Mouse (Mus musculus): Measurements from ENCODE around the gene Fam69b.
A peak's percentile ranks its signal among the peaks of the same experiment; 100 is the strongest.

Gene Fam69b

DNA sequence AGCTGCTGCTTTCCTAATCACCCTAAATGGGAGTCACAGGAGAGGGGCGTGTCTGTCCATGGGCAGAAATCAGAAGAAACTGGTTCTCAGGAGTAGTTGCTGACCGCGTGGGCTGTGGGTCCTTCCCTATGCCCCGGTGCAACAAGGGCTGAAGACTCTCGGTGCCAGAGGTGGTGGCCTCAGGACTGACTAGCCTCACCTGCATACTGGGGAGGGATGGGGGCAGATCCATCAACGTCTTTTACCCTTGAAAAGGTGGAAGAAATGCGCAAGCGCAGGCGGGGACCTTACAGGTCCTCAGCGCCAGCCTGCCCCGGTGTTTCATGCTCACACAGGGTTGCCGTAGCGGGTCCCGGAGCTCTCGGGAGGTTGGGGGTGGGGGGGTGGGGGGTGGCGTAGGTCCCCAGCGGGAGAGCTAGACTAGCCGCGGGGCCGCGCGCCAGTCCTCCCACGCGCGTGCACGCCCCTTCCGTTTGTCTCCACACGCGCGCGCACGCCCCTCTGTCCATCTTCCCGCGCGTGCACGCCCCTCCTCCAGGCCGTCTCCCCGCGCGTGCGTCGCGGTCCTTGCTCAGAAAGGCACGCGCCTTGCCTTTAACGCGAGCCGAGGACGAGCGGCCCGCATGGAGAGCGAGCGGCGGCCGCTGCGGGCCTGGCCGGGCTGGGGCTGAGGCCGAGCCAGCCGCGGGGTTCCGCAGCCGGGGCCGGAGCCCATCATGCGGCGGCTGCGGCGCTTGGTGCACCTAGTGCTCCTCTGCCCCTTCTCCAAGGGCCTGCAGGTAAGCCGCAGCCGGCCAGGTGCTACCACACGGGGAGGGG lies at the start of gene Fam69b:
TSS of gene Fam69b (plus strand) at position 537 of the 819 bp plus-strand sequence.
- peak; percentile 89 for DNase-seq

DNA sequence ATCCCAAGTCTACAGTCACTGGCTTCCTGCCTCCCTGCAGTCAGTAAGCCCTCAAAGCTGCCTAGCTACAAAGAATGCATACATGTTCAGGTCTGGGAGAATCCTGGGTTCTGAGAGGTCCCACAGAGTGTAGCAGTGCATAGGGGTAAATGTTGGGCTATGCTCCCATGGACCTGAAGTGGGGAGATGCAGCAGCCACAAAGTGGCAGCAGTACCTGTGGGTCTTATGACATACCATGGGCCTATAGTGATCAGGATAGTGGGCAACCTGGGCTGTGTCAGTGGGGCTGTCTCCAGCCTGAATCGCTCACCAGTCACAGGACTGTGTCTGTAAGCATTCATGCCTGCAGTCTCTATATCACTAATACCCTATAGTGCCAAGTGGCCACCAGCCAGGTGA lies 48.5 kb upstream of the Fam69b start, which contains the start of gene Egfl7:
TSS of gene Egfl7 (plus strand) at position 301 of the 400 bp plus-strand sequence.
- DNase-seq: no peak

DNA sequence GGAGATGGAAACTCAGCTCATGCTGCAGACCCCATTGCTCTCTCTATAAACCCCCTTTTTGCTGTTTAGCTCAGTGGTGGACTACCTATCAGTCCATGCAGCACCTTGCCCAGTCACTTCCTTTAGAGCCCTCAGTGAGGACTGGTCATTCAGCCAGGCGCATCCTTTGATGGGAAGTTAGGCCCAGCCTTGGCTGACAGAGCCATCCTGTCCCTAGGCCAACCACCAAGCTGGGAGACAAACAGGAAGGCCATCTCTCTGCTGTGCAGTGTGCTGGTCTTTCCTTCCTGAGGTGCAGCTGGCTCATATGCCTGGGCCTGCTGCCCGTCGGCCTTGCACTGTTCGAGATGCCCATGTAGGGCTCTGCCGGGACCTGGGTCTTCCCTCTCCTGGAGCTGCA lies 47.5 kb upstream of the Fam69b start:
- DNase-seq: no peak

DNA sequence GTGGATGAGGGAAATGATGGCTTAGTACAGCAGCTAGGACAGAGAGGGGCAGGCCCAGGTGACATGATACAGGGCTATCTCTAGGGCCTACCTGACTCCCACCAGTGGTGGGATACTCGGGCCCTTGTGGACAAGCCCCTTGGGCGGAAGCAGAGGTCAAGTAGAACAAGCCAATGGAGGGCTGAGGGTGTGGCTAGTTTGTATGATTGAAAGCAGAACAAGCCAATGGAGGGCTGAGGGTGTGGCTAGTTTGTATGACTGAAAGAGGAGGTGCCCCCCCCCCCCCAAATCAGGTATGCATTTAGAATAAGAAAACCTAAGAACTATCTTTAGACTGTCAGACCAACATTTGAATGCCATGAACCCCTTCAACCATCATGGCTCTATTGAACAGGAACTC lies 46.1 kb upstream of the Fam69b start:
- DNase-seq: no peak

DNA sequence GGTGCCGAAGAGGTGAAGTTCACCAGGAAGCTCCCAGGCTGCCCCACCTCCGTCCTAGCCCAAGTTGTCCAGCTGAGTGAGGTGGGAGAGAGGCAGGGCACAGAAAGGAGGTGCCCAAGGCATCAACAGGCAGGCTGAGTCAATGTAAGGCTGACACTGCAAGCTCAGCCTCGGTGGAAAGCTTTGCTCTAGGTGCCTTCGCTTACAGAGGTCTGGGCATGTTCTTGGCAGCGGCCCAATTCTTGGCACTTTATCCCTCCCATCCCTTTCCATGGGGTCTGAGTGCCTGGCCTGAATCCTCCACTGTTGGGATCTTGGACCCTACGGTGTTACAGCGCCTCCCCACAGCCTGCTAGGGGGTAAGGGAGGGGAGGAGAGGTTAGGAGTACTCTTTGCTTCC lies 45.5 kb upstream of the Fam69b start:
- no peak for DNase-seq

DNA sequence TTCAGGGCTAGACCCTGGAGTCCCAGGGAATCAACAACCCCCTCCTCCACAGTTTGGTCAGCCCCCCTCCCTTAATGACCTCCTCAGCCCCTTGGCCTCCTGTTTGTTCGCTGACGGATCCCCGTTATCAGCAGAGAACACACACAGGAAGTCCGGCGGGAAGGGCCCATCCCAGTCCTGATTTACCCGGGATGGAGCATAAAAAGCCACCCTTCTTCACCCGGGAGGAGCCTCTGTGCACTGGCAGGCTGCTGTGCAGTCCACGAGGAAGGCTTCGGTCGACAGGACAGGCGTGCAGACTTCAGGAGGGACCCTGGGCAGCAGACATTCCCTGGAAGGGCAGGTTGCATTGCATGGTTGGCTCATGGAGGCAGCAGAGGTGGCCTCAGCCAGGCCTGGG lies 44.6 kb upstream of the Fam69b start:
- no peak for DNase-seq

DNA sequence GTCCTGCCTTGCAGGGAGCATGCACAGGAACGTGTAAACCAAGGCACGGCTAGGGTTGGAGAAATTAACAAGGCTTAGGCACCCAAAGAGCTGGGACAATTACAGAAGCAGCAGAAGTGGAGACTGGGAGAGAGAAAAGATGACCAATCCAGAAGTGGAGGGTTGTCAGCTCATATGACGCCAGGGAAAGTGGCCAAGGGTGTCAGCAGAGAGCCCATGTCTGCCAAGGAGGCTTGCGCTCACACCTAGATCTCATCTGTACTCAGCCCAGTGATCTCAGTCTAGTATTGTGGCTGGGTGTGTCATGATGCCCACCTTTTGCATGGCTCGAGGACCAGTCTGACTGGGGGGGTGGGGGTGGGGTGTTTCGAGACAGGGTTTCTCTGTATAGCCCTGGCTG lies 42.5 kb upstream of the Fam69b start:
- no peak for DNase-seq

DNA sequence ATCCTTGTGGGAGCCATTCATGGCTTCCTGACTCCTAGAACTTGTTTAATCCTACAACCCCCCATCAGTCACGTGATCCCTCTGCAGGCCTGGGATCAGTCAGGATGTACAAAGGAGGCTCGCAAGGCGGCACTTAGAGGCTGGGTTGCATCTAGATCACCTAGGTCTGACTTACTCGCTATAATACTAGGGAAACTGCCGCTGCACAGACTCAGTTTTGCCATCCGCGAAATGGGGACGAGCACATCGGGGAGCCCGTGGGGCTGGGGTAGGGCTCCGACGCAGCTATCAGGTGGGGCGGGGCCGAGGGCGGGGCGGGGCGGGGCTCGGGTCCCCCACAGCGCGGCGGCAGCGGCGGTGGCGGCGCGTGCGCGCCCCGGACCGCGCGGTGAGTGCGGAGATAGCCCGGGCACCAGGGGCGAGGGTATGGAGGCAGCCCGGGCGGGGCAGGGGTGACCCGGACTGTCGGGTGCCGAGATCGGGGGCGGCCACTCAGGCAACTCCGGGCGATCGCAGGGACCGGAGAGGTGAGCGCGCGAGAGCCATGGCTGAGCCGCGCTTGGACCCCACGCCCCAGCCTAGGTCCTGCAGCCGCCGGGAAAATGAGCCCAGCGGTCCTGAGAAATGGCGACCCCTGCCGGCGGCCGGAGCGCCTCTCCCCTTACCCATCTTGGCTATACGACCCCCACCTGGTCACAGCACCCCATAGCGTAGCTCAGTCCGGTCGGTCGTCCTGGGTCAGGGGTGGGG lies 41.8 kb upstream of the Fam69b start, which contains the start of gene Gm20532:
TSS of gene Gm20532 (plus strand) at position 346 of the 750 bp plus-strand sequence.
- DNase-seq: peak; percentile 79

DNA sequence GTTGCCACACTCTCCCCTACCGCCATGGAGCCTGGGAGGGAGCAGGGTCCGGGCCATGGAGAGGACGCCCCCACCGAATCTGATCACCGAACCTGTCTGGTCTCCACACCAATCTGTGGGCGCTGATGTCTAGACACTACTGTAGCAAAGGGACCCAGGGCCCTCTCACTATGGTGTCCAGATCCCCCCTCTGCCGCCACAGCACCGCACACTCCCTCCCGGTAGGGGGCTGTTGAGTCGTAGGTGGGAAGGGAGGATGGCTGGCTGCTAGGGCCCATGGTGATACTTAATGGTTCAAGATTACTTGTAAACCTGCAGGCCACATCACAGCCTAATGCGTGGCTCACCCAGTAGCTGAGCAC lies 41.2 kb upstream of the Fam69b start:
- DNase-seq: peak; percentile 70

DNA sequence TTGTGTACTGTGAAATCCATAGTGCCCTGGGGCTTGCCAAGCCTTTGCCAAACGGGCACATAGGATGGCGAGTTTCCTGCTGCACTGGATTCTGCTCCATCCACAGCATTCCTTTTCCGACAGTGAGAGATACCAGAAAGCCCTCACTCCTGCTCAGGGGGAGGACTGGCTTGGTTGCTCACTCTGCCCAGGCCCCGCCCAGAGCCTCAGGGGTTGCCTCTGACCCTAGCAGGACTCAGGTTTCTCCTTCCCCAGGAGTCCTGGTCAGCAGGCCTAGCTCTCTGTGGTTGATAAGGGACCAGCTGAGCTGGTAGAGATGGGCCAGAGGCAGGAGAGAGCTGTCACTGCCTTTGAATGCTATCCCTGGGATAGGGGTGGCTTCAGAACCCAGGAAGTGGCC lies 39.7 kb upstream of the Fam69b start:
- no peak for DNase-seq

DNA sequence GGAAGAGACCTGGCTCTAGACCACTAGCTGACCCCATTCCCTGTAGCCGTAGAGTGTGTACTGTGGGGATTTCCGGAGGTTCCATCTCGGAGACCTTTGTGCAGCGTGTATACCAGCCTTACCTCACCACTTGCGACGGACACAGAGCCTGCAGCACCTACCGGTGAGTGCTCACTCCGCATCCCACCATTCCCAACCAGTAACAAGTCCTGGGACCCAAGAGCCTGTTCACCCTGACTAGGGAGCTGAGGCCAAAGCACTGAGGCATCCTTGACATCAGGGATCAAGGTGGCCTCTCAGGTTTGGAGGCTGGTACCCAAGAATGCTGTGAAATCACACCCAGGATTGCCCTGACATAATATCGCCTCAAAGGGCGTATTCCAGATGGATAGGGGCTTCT lies 39.0 kb upstream of the Fam69b start:
- no peak for DNase-seq

DNA sequence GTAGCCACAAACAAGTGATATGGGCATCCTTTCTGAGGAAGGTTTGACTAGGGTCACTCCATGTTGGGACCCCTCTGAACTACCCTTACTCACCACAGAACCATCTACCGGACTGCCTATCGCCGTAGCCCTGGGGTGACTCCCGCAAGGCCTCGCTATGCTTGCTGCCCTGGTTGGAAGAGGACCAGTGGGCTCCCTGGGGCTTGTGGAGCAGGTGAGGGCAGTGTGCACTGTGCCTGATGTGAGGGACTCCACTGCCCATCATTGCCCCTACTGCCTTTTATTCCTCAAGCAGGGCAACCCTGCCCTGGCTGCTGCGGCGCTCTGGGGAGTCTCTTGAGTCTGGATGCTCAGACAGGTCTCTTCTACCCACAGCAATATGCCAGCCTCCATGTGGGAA lies 38.0 kb upstream of the Fam69b start:
- DNase-seq: no peak

DNA sequence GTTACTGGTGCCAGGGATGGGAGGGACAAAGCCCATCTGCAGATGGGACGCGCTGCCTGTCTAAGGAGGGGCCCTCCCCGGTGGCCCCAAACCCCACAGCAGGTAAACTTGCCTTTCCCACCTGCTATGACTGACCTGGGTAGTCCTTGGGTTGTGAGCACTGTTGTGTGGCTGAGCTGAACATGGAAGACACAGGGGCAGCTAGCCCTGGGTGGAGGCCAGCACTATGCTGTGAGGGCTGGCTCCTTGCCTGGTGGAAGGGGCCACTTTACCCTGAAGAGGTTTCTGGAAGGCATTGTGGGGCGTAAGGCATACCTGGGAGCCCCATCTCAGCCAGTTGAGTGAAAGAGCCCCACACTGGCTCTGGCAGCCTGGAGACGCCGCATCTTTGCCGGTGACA lies 37.3 kb upstream of the Fam69b start:
- no peak for DNase-seq

DNA sequence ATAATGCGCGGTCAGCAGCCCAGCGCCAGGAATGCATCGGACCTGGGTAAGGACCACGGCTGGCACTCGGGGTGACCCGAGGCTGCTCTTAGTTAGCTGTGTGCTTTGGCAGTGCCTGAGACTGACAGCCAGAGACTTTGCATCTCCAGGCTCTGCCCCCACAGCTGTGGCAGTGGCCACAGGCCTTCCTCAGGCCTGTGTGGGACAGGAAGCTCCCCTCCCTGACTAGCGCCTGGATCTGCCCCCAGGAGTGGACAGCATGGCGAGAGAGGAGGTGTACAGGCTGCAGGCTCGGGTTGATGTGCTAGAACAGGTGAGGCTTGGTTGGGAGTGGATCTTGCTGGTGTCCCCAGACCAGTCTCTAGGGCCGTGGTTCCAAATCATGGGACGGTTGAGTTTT lies 36.8 kb upstream of the Fam69b start:
- DNase-seq: no peak

DNA sequence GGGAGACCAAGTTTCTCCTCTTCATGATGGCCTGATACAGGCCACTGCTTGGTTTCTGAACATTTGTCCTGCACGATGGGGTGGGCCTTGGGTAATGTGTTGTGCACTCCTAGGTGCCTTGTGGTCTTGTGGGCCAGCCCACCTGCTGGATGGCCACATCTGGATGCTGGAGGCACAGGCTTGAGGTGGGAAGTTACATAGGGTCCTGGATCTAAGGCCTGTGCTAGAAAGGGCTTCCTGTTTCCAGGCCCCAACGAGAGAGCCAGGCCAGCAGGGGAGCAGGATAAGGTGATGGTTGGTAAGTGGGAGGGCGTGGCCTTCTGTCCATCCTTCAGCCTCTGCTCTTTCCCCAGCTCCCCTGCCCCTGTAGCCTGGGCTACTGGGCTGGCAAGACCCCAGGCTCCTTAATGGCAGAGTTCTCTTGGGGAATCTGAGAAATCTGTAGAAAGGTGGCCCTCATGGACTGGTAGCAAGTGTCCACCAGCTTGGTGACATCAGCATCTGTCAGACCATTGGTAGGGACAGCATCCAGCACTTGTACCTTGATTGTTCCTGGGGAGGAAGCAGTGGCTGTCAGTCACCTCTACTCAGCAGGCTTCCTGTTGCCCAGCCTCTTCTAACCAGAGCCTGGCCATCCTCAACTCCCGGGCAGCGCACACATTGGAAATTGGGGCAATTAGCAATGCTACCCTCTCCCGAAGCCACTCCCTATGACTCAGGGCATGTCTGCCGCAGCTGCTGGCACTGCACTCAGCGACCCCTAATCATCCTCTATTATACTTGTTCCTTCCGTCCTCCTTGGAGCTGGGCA lies 34.8 kb upstream of the Fam69b start:
- DNase-seq: no peak

DNA sequence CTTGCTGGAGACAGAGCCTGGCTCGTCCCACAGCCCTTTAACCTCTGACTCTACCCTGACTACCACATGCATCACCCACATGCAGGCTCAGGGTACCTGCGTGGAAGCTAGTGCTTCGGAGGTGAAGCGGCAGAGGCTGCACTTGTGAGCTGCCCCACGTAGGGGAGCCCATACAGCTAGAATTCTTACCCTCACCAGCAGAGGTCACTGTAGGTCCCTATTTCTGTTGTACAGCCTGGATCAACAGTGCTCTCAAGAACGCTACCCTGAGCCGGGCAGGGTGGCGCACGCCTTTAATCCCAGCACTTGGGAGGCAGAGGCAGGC lies 34.3 kb upstream of the Fam69b start:
- peak; percentile 79 for DNase-seq

DNA sequence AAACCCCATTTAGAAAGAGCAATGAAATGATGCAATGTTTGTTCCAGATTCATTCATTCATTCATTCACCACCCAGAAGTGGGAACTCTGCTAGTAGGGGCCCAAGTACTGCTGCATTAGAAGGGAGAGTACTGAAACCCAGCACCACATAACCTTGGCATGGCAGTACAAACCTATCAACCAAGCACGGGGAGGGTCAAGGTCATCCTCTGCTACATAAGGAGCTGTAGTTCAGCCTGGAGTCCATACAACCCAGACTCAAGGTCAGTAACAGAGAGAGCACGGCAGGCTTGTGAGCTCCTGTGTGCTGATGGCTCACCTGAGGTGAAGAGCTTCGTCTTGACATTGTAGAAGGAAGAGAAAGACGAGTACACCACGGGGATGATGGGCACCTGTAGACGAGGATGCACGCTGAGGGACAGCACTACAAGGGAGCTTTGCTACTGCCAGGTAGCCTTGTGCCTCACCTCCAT lies 33.8 kb upstream of the Fam69b start:
- DNase-seq: no peak

DNA sequence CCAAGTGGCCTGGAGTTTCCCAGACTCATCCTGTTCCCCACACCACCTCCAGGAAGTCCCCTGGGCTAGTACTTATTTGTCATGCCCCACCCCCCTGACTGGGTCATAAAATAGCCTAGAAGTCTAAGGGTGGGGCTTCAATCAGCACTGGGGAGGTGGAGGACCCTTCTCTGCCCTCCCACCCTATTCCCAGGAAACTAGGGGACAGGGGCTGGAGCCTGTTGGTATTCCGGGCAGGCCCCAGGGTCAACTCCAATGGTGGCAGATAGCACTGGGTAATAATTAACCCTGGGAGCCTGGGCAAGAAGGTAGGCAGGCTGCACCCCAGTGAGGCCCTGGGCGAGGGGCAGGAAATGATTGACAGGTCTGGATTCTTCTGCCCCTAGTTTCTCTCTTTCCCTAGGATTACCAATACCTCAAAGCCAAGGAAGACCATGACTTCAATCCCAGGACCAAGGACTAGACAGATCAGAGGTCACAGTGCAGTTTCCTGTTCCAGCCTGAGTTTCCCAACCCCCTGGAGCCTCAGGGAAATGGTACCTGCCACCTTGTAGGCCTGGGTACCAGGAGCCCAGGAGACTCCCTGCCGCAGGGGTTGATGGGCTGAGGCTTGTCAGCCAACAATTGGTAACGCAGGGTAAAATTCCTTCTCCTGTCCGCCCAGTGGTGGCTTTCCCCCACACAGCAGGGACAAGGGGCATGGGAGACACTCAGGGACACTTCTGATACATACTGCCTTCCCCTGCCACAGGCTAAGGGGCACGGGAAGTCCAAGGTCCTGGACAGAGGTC lies 33.1 kb upstream of the Fam69b start:
- DNase-seq: no peak

DNA sequence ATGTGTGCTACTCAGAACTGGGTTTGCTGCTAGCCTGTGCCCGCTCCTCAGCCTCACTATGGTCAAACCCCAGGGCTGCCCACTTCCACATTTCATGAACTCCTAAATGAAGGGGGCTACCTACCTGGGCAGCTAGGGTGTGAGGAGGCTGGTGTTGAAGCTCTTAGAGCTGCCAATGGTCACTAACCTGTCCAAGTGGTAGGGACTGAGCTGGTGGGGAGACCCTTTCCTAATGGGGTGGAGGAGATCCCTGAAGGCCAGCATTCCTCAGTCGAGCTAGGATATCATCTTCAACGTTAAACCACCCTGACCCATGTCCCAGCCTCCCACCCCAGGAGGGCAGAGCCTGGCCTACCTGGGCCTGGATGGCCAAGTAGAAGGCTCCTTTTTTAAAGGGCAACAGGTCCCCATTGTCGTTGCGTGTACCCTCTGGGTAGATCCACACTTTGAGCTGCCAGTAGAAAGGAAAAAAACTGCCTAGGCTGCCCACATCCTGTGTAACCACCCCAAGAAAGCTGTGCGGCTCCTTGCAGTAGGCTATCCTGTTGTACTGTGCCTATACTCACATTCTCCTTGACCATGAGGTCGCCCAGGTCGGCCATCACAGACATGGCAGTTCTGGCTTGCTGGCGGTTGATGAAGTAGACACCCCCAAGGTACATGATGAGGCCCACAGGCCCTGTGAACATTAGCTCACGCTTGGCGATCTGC lies 32.4 kb upstream of the Fam69b start:
- peak; percentile 35 for DNase-seq

DNA sequence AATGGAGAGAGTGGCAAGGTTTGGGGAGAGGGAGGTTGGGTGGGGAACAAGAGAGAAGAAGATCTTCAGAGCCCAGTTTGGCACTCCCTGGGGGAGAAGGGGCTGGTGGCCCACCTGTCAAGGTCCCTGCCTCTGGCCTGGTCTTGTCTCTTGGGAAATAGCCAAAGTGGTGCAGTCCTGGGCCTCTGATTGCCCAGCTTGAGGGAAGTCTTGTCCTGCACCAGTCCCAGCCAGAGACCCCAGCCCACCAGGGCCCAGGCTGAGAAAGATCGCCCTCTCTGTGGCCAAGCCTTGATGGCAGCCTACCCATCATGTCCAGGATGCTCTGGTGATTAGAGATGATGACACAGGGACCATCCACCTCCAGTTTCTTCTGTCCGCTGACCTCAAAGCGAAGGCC lies 31.4 kb upstream of the Fam69b start:
- no peak for DNase-seq

DNA sequence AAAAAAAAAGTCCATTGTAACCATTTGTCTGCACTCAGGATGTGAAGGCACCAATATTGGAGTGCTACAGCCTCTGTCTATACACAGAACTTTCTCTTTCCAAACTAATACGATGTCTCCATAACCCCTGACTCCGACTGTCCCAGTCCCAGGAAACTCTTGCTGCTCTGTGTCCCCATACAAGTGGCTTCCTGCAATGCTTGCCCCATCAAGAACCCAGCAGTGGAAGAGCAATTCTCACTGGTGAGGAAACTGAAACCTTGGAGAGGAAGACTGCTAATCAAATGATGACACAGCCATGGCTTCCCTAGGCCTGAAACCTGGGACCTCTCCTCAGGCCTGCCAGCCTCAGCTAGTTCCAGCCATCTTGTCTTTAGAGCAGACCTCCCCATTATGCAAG lies 30.4 kb upstream of the Fam69b start:
- no peak for DNase-seq

DNA sequence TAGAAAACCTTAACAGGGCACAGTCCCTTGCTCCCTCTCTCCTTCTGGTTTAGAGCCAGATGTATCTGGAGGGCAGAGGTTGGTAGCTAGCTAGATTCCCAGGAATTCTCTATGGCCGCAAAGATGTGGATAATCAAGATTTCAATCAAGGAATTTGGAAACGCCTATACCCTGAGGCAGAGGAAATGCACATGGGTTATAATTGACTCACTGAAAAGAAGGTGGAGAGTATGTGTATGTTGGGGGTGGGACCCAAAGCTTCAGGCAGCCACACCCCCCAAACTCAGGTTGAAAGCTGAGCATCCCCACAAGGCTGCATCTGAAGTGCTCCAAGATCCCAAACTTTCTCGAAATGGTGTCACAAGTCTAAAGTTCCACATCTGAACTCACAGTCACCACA lies 29.8 kb upstream of the Fam69b start:
- DNase-seq: no peak
